Mouse (Mus musculus): ENCODE measurements around the gene Kcp.

DNA sequence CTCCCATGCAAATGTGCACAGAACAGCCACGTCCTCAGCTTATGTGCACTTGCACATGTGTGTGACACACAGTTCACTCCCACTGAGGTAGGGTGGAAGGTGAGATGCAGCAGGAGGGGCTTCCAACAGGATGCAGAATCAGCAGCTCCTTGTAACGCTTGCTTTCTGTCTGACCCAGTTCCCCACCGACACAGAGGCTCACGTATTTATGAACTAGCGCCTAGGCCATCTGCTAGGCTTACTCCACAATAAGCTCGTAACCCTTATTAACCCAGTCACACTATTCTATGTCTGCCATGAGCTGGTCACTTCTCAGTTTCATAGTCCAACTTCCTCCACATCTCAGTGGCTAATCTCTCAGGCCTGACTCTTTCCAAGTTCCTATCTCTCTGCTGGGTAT lies 32.5 kb upstream of the Kcp start:
- TF ChIP-seq POLR2A (IDR thresholded peaks at IDR 0.05; ENCODE audit: borderline replicate concordance, insufficient read depth, low read length), result no peak
- TF ChIP-seq CTCF (IDR thresholded peaks at IDR 0.05; ENCODE audit: borderline replicate concordance, insufficient read depth, low read depth, low read length), result no peak
